Mouse (Mus musculus) CD8-positive naive resting alpha-beta T cell, adult 2 months (primary cell): ENCODE measurements around the gene L3mbtl3.

ENCODE experiments used
- DNase-seq, 2 experiments: peaks; one replicate each; pipeline ENCODE4 v3.0.0; 2022; ENCODE audit warnings: low read depth in 2 of 2, low spot score in 2 of 2

Gene L3mbtl3

GRCm38 (mm10) chr10:26244466-26244865 is 131.3 kb downstream of the L3mbtl3 start:
- DNase-seq, result no peak

DNA sequence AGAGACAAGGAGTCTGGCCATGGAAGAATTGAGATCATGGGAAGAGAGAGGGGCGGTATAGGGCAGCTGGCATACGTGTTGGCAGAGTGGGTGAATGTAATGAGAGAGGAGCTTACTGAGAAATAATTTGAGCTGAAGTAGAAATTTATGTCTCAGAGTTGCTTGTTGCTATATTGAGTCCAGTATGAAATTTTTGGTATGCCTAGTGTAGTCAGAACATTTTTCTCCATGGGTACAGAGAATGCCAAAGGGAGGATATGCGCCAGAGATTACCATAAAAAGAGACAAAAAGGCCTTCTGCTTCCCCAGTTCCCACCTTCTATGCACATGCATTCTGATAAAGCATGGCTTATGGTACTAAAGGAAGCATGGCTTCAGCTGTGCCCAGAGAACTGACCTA is 132.6 kb downstream of the L3mbtl3 start:
- DNase-seq, result no peak

GRCm38 (mm10) chr10:26239090-26239489 is 136.7 kb downstream of the L3mbtl3 start:
- DNase-seq, result no peak

GRCm38 (mm10) chr10:26238559-26238958 is 137.2 kb downstream of the L3mbtl3 start:
- DNase-seq, result no peak

GRCm38 (mm10) chr10:26232071-26232653 is 143.6 kb downstream of the L3mbtl3 start:
- no peak for DNase-seq

DNA sequence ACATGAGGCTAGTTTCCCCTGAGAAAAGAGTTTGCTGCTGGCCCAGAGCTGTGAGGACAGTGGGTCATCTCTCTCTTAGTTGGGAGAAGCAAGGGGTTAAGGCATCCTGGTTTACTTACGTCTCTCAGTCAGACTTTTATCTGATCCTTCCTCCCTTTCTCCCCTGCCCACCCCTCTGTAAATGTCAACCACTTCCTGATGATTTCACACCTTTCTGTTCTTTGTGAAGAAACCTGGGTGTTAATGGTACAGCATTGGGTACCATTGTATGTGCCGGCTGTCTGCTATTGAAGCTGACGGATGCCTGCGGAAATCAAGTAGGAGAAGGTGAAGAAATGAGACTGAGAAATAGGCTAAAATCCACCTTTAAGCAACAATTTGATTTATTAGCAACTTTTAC is 146.3 kb downstream of the L3mbtl3 start, which contains the start of gene Samd3:
Gene Samd3 (plus strand): TSS at position 220 of the 400 bp plus-strand sequence.
- DNase-seq, result no peak

GRCm38 (mm10) chr10:26228187-26228586 is 147.6 kb downstream of the L3mbtl3 start:
- no peak for DNase-seq

- no peak for DNase-seq
Measured at GRCm38 (mm10) chr10:26226734-26227133, 149.0 kb downstream of the L3mbtl3 start.

DNA sequence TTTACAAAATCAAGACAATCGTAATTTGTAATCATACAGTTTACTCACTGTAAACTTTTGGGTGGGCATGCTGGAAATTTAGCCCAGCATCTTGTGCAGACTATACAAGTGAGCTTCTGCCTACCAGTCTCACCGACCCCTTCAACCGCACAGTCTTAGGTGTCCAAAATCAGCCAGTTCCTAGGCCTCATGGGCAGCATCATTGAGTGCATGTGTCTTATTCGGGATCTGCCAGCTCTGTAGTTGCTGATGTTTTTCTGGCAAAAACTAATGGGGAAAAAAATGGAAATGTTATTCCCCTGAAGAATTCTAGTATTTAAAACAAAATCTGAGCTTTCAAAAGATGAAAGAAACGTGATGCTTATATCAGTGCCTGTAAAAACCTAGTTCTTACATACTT is 149.5 kb downstream of the L3mbtl3 start:
- no peak for DNase-seq
